8 mouse cellular contexts compared by ENCODE assay signal in genomic region chr1:184882281-184883268, GRCm38 (mm10). TPM values are rescaled to one million over a fixed set of nuclear protein-coding genes. Genes with fewer than 3 reads are reported as not detected.
A peak's percentile ranks its signal among the peaks of the same experiment; 100 is the strongest.
DNase-seq lines count a peak whose midpoint lies in the region; ATAC-seq and TF ChIP-seq lines count a peak whose summit lies in the region.

Gene C130074G19Rik (minus strand): TSS chr1:184883218.

- in situ Hi-C loops in ES-E14 (cut with MboI; ENCODE audit: low sequenced_read_pairs in 2 of 2, unreplicated experiment in 2 of 2): no loop called here

- ATAC-seq in hindbrain, embryonic 11.5 days (ENCODE audit: low FRiP score): peak; percentile 68

- H3K9me3 ChIP-seq in ES-E14 (ENCODE audit: control insufficient read depth, insufficient read depth, low read depth, low read length): no peaks in the 10 kb centered on the region
- no peaks in the 10 kb centered on the region for H3K9me3 ChIP-seq in hindbrain, embryonic 11.5 days (ENCODE audit: control insufficient read depth, low read length)

- H3K4me2 ChIP-seq in hindbrain, embryonic 11.5 days (replicated peaks; ENCODE audit: low read depth, low read length): peak within 1 kb of the TSS; percentile 86

- peak within 1 kb of the TSS; percentile 56 for H3K9ac ChIP-seq in ES-E14 (ENCODE audit: insufficient read depth, low read depth, low read length, poor library complexity, severe bottlenecking)
- peak within 1 kb of the TSS; percentile 34; the same call in 1 of the 2 replicates for H3K9ac ChIP-seq in hindbrain, embryonic 11.5 days (ENCODE audit: low read depth, low read length)

- DNase-seq in ES-E14 (ENCODE audit: low read depth, low spot score): peak; percentile 62
- peak; percentile 83 for DNase-seq in gastrocnemius, adult 2 months
- DNase-seq in hindbrain, embryonic 11.5 days (ENCODE audit: low spot score): peak; percentile 56
- no peak for DNase-seq in left cerebral cortex, postnatal 14 days (ENCODE audit: low spot score in 2 of 2)
- DNase-seq in lung, postnatal 4 days: peak; percentile 88
- peak; percentile 4 for DNase-seq in splenic B cell, adult 2 months (ENCODE audit: low read depth, low spot score)
- DNase-seq in layer of hippocampus, postnatal 14 days (ENCODE audit: low spot score in 2 of 2): no peak

- H3K4me1 ChIP-seq in ES-E14 (ENCODE audit: control insufficient read depth in 2 of 2, insufficient read depth in 2 of 2, low read length in 2 of 2, poor library complexity in 1 of 2): no peaks in the 10 kb centered on the region
- H3K4me1 ChIP-seq in brown adipose tissue, adult 24 weeks (ENCODE audit: control insufficient read depth, insufficient read depth, insufficient read length, low read length): peaks cover 13% of the 10 kb centered on the region
- H3K4me1 ChIP-seq in hindbrain, embryonic 11.5 days (replicated peaks; ENCODE audit: control insufficient read depth, insufficient read depth, low read length): peaks cover 7% of the 10 kb centered on the region

- peak within 1 kb of the TSS; percentile 65 to 75 for H3K4me3 ChIP-seq in ES-E14 (ENCODE audit: insufficient read depth in 1 of 2, low read depth in 1 of 2, low read length in 2 of 2, poor library complexity in 1 of 2, severe bottlenecking in 1 of 2)
- H3K4me3 ChIP-seq in brown adipose tissue, adult 24 weeks (ENCODE audit: insufficient read depth, low read depth, low read length): peak within 1 kb of the TSS; percentile 90
- H3K4me3 ChIP-seq in gastrocnemius, adult 2 months: peak within 1 kb of the TSS; percentile 77
- H3K4me3 ChIP-seq in hindbrain, embryonic 11.5 days (ENCODE audit: low read depth, low read length): peak within 1 kb of the TSS; percentile 31

- H3K27me3 ChIP-seq in hindbrain, embryonic 11.5 days (ENCODE audit: control insufficient read depth, insufficient read depth, low read length): peaks cover 28% of the 10 kb centered on the region
- H3K27me3 ChIP-seq in splenic B cell, adult 2 months (ENCODE audit: control insufficient read depth, insufficient read depth, low read length, poor library complexity, severe bottlenecking): no peaks in the 10 kb centered on the region

- peak; percentile 67 for TF ChIP-seq CTCF in gastrocnemius, adult 2 months (IDR thresholded peaks at IDR 0.05)

- intact Hi-C loops in gastrocnemius, adult 2 months (cut with DNase I): loop anchor here (2.0 kb wide), 2 partner anchors 30 to 58 kb away; no protein-coding TSS in a partner anchor
- intact Hi-C loops in left cerebral cortex, postnatal 14 days (cut with DNase I): no loop called here

- 2% methylated on average over 77 of the region's 77 CpGs for WGBS in hindbrain, embryonic 11.5 days

- H3K36me3 ChIP-seq in ES-E14 (ENCODE audit: control insufficient read depth, insufficient read depth, low read length, poor library complexity, severe bottlenecking): no peaks in the 10 kb centered on the region
- no peaks in the 10 kb centered on the region for H3K36me3 ChIP-seq in hindbrain, embryonic 11.5 days (ENCODE audit: control insufficient read depth, insufficient read depth, low read length)
- no peaks in the 10 kb centered on the region for H3K36me3 ChIP-seq in splenic B cell, adult 2 months (ENCODE audit: control insufficient read depth, insufficient read depth, low read length, poor library complexity, severe bottlenecking)

- H3K27ac ChIP-seq in ES-E14 (ENCODE audit: insufficient read depth, low read depth, low read length, poor library complexity, severe bottlenecking): no peak within 1 kb of the TSS
- peak within 1 kb of the TSS; percentile 77 for H3K27ac ChIP-seq in brown adipose tissue, adult 24 weeks (replicated peaks; ENCODE audit: low read depth, low read length)
- H3K27ac ChIP-seq in gastrocnemius, adult 2 months: peak within 1 kb of the TSS; percentile 90
- no peak within 1 kb of the TSS for H3K27ac ChIP-seq in hindbrain, embryonic 11.5 days (ENCODE audit: low read depth, low read length)

TF ChIP-seq in ES-E14, 5 proteins besides CTCF, POLR2A, EP300 and RAD21:
- TF ChIP-seq CHD2 (IDR thresholded peaks at IDR 0.05; ENCODE audit: low read depth, low read length) (no peak), HCFC1 (IDR thresholded peaks at IDR 0.05; ENCODE audit: borderline replicate concordance, insufficient read depth, low read length) (0 out of 2 replicates have a peak, but pooled peaks have one; percentile 36), ZC3H11A (IDR thresholded peaks at IDR 0.05; ENCODE audit: borderline replicate concordance, low read depth, low read length) (no peak), MAFK (IDR thresholded peaks at IDR 0.05; ENCODE audit: insufficient read depth, low read depth, low read length) (no peak), ZNF384 (IDR thresholded peaks at IDR 0.05; ENCODE audit: low read depth, low read length) (no peak)
TF ChIP-seq in ES-E14: peak in this region for 1.

RNA-seq across cellular contexts. Expression of gene C130074G19Rik, which starts in this region (rescaled TPM):
- 1.4 and 1.6 TPM in 2 replicates for total RNA-seq in ES-E14 (2012; rRNA removed)
- polyA plus RNA-seq in brown adipose tissue, adult 24 weeks (2012; ENCODE audit: insufficient read depth, insufficient read length, missing spikeins): 86.6 and 95.5 TPM in 2 replicates
- 10 to 100 TPM in 1 of 2 experiments, 1 to 10 TPM in 1; 7.1 to 10.1 TPM for total RNA-seq in gastrocnemius, adult 2 months (2021)
- 0.86 and 0.96 TPM in 2 replicates for polyA plus RNA-seq in hindbrain, embryonic 11.5 days (2014; fragmentation: Nextera tagmentation; extraction: Ambion mirVana)
- 10 to 100 TPM; 17.6 to 20.4 TPM for total RNA-seq in left cerebral cortex, postnatal 14 days (2021)
- 10 to 100 TPM in 1 of 2 experiments, 1 to 10 TPM in 1; 9.3 to 12.1 TPM for total RNA-seq in layer of hippocampus, postnatal 14 days (2021)

Comparison
In these comparisons a context has a peak if more than half of its experiments do, and no peak if none do; other contexts are left out.
1. RNA of gene C130074G19Rik (polyA plus RNA-seq): 86.6 to 95.5 TPM in brown adipose tissue, adult 24 weeks; 0.86 to 0.96 TPM in hindbrain, embryonic 11.5 days; every median in the first group is over 10 times any median in the second.
2. Peak in DNase-seq, ATAC-seq, H3K4me3 ChIP-seq, H3K9ac ChIP-seq and H3K4me2 ChIP-seq in hindbrain, embryonic 11.5 days; RNA of the gene not detected or under 1 TPM.
3. DNase-seq: peak in ES-E14 (single experiment), gastrocnemius, adult 2 months (single experiment), lung, postnatal 4 days (2 of 2) and splenic B cell, adult 2 months (single experiment); none in left cerebral cortex, postnatal 14 days (0 of 2) and layer of hippocampus, postnatal 14 days (0 of 2).
4. H3K27ac ChIP-seq: peak in brown adipose tissue, adult 24 weeks (single experiment) and gastrocnemius, adult 2 months (single experiment); none in ES-E14 (single experiment) and hindbrain, embryonic 11.5 days (single experiment).
5. H3K4me3 ChIP-seq: peak in every context shown above with its lines; median percentile 90 in brown adipose tissue, adult 24 weeks; 77 in gastrocnemius, adult 2 months; 70 in ES-E14; 31 in hindbrain, embryonic 11.5 days.